Mouse (Mus musculus) heart, embryonic 14.5 days (tissue): ENCODE results near the gene Ldb1. TPM values are rescaled to one million over a fixed set of nuclear protein-coding genes. Genes with fewer than 3 reads are reported as not detected.

ENCODE experiments used
- ATAC-seq: fragments of 200-750 bp; cut with Nextera tagmentation; 2 replicates; pipeline ENCODE4 v1.8.0; 2017; ENCODE audit warnings: low read depth, moderate TSS enrichment; ENCODE audit not compliant: insufficient number of reproducible peaks, insufficient read depth, low FRiP score
- H3K27ac ChIP-seq, 2 experiments: fragments of 200-500 bp in 1 of 2; fragments of 300-500 bp in 1 of 2; sonication (generic) in 1 of 2; replicated peaks in 1 of 2; 2 replicates each; pipeline ENCODE4 v1.5.1; 2012 to 2014; ENCODE audit warnings: low read depth in 2 of 2, low read length in 2 of 2, control low read depth in 1 of 2, mild to moderate bottlenecking in 1 of 2, mixed read lengths in 1 of 2; ENCODE audit not compliant: control insufficient read depth in 1 of 2, insufficient read depth in 1 of 2
- H3K27me3 ChIP-seq: fragments of 300-500 bp; sonication (generic); 2 replicates; pipeline ENCODE4 v1.6.1; 2014; ENCODE audit warnings: mild to moderate bottlenecking, low read length, control low read depth; ENCODE audit not compliant: control insufficient read depth, insufficient read depth
- H3K36me3 ChIP-seq: fragments of 300-500 bp; sonication (generic); 2 replicates; pipeline ENCODE4 v1.6.1; 2014; ENCODE audit warnings: mild to moderate bottlenecking, control low read depth, low read length, mixed read lengths; ENCODE audit not compliant: control insufficient read depth, insufficient read depth
- H3K4me1 ChIP-seq, 2 experiments: fragments of 200-500 bp in 1 of 2; fragments of 300-500 bp in 1 of 2; sonication (generic) in 1 of 2; 2 replicates each; pipeline ENCODE4 v1.6.1; 2012 to 2014; ENCODE audit warnings: low read length in 2 of 2, control low read depth in 1 of 2, mixed read lengths in 1 of 2; ENCODE audit not compliant: control insufficient read depth in 2 of 2, insufficient read depth in 2 of 2
- H3K4me2 ChIP-seq: fragments of 300-500 bp; sonication (generic); 2 replicates; pipeline ENCODE4 v1.6.1; 2014; ENCODE audit warnings: mild to moderate bottlenecking, low read length
- H3K4me3 ChIP-seq, 2 experiments: fragments of 200-500 bp in 1 of 2; fragments of 300-500 bp in 1 of 2; sonication (generic) in 1 of 2; 2 replicates each; pipeline ENCODE4 v1.5.1; 2012 to 2014; ENCODE audit warnings: low read length in 2 of 2, mild to moderate bottlenecking in 2 of 2, control low read depth in 1 of 2, low read depth in 1 of 2, moderate library complexity in 1 of 2; ENCODE audit not compliant: control insufficient read depth in 1 of 2, insufficient read depth in 1 of 2
- H3K9ac ChIP-seq: fragments of 300-500 bp; sonication (generic); 2 replicates; pipeline ENCODE4 v1.6.1; 2014; ENCODE audit warnings: mild to moderate bottlenecking, low read length
- H3K9me3 ChIP-seq: fragments of 300-500 bp; sonication (generic); 2 replicates; pipeline ENCODE4 v1.6.1; 2016; ENCODE audit warnings: low read length, control low read depth; ENCODE audit not compliant: control insufficient read depth
- WGBS: fragments of 180-500 bp; shearing (Covaris S2); extraction: QIAGEN DNeasy Blood & Tissue Kit; methylation state at CpG from one replicate; pipeline ENCODE4 v1.1.7; 2014; 5-methylcytosine and 5-hydroxymethylcytosine counted together
- polyA plus RNA-seq: library from polyadenylated mRNA; unstranded; fragments of >200 nt; fragmentation: Nextera tagmentation; extraction: Ambion mirVana; gene quantifications from 2 replicates; pipeline ENCODE4 v1.2.1, GENCODE M21; 2014

Ldb1 gene
- polyA plus RNA-seq, 1 experiment from 2014 or later: 66.5 TPM

GRCm38 (mm10) chr19:46044271-46044992 is 582 bp downstream of the Ldb1 start, which contains the start of gene Pprc1:
Pprc1 (plus strand) TSS chr19:46044886.
- peak within 1 kb of the TSS; percentile 94 for H3K4me2 ChIP-seq
- H3K36me3 ChIP-seq: no peaks in the 10 kb centered on the region
- peak within 1 kb of the TSS; percentile 92 to 99 for H3K27ac ChIP-seq
- H3K9me3 ChIP-seq: no peaks in the 10 kb centered on the region
- ATAC-seq: 0 out of 2 replicates have a peak, but pooled peaks have one; percentile 0
- no peaks in the 10 kb centered on the region for H3K27me3 ChIP-seq
- under 1% methylated on average over 34 of the region's 34 CpGs for WGBS
- peak within 1 kb of the TSS; percentile 100 for H3K9ac ChIP-seq
- H3K4me3 ChIP-seq: peak within 1 kb of the TSS; percentile 88 to 99
- peaks cover 39 to 64% of the 10 kb centered on the region in 2 experiments for H3K4me1 ChIP-seq

- peaks cover 41 to 67% of the 10 kb centered on the region in 2 experiments for H3K4me1 ChIP-seq
- no peaks in the 10 kb centered on the region for H3K27me3 ChIP-seq
- WGBS: 56% methylated on average over 7 of the region's 7 CpGs
- peak overlapping the region; percentile 94 for H3K4me2 ChIP-seq
- peak overlapping the region; percentile 25 to 99 for H3K4me3 ChIP-seq
- H3K9me3 ChIP-seq: no peaks in the 10 kb centered on the region
- peak overlapping the region; percentile 100 for H3K9ac ChIP-seq
- H3K27ac ChIP-seq: peak overlapping the region; percentile 94 to 99
- ATAC-seq: no peak
- no peaks in the 10 kb centered on the region for H3K36me3 ChIP-seq
Observed at GRCm38 (mm10) chr19:46043380-46043779, 1.6 kb downstream of the Ldb1 start.

DNA sequence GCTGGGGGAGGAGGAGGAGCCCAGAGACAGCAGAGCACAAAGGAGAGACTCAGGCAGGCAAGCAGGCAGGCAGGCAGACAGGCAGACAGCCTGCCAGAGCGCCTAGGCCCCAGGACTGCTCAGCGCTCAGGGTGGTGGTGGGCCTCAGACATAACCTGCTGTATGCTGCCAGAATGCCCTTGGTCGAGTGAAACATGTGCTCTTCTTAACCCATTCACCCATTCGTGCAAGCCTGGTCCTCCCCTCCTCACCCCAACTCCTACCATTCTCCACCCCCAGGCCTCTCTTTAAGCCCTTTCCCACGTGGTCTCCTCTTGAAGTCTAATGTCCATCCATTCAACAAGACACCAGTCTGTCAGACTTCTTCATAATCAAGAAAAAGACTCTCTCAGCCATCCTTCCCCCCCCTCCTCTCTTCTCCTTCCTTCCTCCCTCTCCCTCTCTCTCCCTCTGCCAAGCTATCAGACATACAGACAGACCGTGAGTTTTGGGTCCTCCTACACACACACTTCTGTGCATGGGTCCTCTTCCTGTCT is 2.5 kb downstream of the Ldb1 start:
- peak overlapping the region; percentile 100 for H3K9ac ChIP-seq
- no peaks in the 10 kb centered on the region for H3K36me3 ChIP-seq
- peaks cover 48 to 76% of the 10 kb centered on the region in 2 experiments for H3K4me1 ChIP-seq
- H3K27me3 ChIP-seq: no peaks in the 10 kb centered on the region
- ATAC-seq: no peak
- H3K27ac ChIP-seq: peak overlapping the region; percentile 94 to 99
- WGBS: 7% methylated on average over 5 of the region's 6 CpGs
- H3K4me3 ChIP-seq: peak overlapping the region; percentile 21 to 99
- peak overlapping the region; percentile 94 for H3K4me2 ChIP-seq
- no peaks in the 10 kb centered on the region for H3K9me3 ChIP-seq

DNA sequence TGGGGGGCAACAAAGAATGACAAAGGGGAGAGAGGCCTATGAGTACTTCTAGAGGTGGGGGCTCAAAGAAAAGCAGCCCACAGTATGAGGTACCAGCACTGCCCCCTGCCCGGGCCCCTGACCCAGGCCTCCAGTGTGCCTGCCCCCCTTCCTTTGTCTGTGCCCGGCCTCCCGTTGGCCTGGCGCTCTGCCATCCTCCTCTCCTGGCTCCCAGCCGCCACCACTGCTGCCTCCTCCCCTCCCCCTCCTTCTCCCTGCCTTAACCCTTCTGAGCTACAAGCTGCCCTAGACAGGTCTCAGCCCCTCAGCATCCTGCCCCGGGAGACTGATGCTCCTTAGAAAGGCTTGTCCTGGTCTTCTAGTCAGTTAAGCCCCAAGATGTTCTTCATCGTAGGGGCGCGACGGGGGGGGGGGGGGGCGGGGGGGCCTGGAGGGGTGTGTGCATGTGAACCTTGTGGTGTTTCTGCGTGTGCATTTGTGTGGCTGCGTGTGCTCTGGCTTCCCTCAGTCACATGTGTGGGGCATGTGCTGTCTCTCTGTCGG is 3.0 kb downstream of the Ldb1 start:
- under 1% methylated on average over 14 of the region's 14 CpGs for WGBS

DNA sequence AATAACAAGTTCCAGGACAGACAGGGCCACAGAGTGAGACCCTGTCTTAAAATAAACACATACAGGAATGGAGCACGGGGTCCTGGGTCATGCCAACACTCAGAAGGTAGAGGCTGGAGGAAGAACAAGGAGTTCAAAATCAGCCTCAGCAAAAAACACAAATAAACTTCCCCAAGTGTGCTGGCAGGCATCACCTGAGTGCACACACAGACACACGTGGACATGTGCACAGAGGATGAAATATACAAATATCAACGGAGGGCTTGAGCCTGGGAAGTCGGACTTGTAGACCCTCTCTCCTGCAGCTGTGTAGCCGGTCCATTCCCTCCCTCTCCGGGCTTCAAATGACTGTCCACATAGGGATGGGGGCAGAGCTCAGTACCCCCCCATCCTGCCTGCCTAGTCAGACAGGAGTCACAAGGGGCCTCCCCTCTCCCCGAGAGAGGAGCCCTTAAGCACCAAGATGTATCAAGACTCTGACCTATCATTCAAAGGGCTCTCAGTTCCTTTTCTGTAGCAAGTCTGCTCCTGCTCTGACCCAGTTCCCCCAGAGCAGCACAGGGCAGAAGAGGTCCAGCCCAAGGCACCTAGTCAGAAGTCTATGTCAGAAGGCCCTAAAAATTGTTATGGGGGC is 3.6 kb downstream of the Ldb1 start:
- peaks cover 56 to 77% of the 10 kb centered on the region in 2 experiments for H3K4me1 ChIP-seq
- H3K4me3 ChIP-seq: peak overlapping the region; percentile 39 to 99
- no peaks in the 10 kb centered on the region for H3K9me3 ChIP-seq
- H3K36me3 ChIP-seq: peaks cover under 1% of the 10 kb centered on the region
- no peak for ATAC-seq
- 19% methylated on average over 7 of the region's 7 CpGs for WGBS
- H3K27ac ChIP-seq: peak overlapping the region; percentile 94 to 99
- peak overlapping the region; percentile 94 for H3K4me2 ChIP-seq
- H3K9ac ChIP-seq: peak overlapping the region; percentile 100
- no peaks in the 10 kb centered on the region for H3K27me3 ChIP-seq

More for the DNA sequence above, 3.0 kb downstream of the Ldb1 start:
- H3K4me1 ChIP-seq: peaks cover 54 to 78% of the 10 kb centered on the region in 2 experiments
- peak; percentile 29 for ATAC-seq
- no peaks in the 10 kb centered on the region for H3K27me3 ChIP-seq
- H3K4me2 ChIP-seq: peak overlapping the region; percentile 94
- H3K9ac ChIP-seq: peak overlapping the region; percentile 100
- peak overlapping the region; percentile 94 to 99 for H3K27ac ChIP-seq
- peak overlapping the region; percentile 39 to 99 for H3K4me3 ChIP-seq
- H3K36me3 ChIP-seq: no peaks in the 10 kb centered on the region
- H3K9me3 ChIP-seq: no peaks in the 10 kb centered on the region

GRCm38 (mm10) chr19:46040149-46040902 is 4.7 kb downstream of the Ldb1 start:
- H3K4me2 ChIP-seq: peak overlapping the region; percentile 94
- H3K4me1 ChIP-seq: peaks cover 52 to 69% of the 10 kb centered on the region in 2 experiments
- no peak for ATAC-seq
- H3K9ac ChIP-seq: peak overlapping the region; percentile 89
- peak overlapping the region; percentile 72 to 91 for H3K4me3 ChIP-seq
- H3K27me3 ChIP-seq: no peaks in the 10 kb centered on the region
- H3K27ac ChIP-seq: peak overlapping the region; percentile 95 to 96
- no peaks in the 10 kb centered on the region for H3K9me3 ChIP-seq
- WGBS: 42% methylated on average over 14 of the region's 14 CpGs
- H3K36me3 ChIP-seq: peaks cover 11% of the 10 kb centered on the region

DNA sequence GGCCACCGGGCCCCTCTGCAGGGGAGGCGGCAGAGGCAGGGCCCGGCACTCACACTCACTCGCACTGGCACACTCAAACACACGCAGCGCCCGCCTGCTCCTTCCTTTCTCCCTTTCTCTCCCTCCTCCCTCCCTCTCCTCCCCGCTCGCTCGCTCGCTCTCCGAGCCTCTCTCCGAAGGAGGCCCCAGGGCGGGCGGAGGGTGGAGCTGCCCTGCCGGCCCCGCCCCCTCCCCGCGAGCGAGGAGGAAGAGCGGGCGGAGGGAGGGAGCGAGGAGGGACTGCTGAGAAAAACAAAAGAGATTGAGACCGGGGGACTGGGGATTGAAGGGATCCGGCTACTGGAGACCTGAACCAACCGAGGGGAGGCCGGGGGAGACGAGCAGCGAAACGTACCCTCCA is 5.5 kb downstream of the Ldb1 start:
- peak; percentile 72 for ATAC-seq
- Histone ChIP-seq H3K4me2 (peak overlapping the region; percentile 94), H3K9me3 (no peaks in the 10 kb centered on the region), H3K4me1 (peaks cover 52 to 69% of the 10 kb centered on the region in 2 experiments), H3K36me3 (peaks cover 20% of the 10 kb centered on the region), H3K27ac (peak overlapping the region; percentile 95 to 96), H3K9ac (peak overlapping the region; percentile 89), H3K27me3 (no peaks in the 10 kb centered on the region), H3K4me3 (peak overlapping the region; percentile 72 to 91)
- WGBS: 0% methylated on average over 13 of the region's 30 CpGs
